Mouse (Mus musculus): ENCODE measurements at regions not wholly inside any gene's neighbourhood (a gene's known extent, or its start where the extent isn't known, plus 50 kb on each side); places are given as distances from the start of the nearest gene placed in this dataset.

DNA sequence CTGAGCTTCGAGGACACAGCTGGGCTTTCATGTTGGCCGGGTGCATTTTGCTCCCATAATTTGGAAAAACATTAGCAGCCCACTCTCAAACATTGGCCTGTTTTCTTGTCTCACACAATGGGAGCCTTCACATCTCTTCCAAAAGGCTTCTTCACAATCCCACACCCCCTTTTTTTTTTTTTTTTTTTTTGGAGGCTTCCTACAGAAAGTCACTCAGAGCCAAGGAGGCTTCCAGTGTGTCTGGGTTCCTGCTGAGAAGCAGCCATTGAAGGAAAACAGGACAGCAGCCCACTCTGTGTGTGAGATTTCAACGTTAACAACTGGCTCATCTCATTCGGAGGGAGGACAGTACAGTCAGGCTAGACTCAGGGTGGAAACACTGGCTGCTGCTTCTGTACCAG is 120.8 kb upstream of the Gm17728 start:
- H3K27me3 ChIP-seq = peaks cover 17% of the 10 kb centered on the region
- DNase-seq (ENCODE audit: low read depth, low spot score) = no peak
- in situ Hi-C loops (cut with MboI; ENCODE audit: low pct_unique_long_range_greater_than_20kb) = no loop called here
- TF ChIP-seq CTCF (IDR thresholded peaks at IDR 0.05) = no peak
- no peak for ATAC-seq
- ChIA-PET CTCF (no interaction called here), POLR2A (interaction anchor here (0.7 kb wide), 1 partner anchor 888 kb away, joined by 5 read pairs; no protein-coding TSS in a partner anchor)

- POLR2A ChIA-PET = no interaction called here
- ATAC-seq = no peak
- CTCF ChIA-PET = no interaction called here
- TF ChIP-seq CTCF (IDR thresholded peaks at IDR 0.05) = no peak
- DNase-seq (ENCODE audit: low read depth, low spot score) = no peak
- peaks cover 3% of the 10 kb centered on the region for H3K27me3 ChIP-seq
- in situ Hi-C loops (cut with MboI; ENCODE audit: low pct_unique_long_range_greater_than_20kb) = no loop called here
Observed at GRCm38 (mm10) chr17:9308507-9308906, 113.4 kb upstream of the Gm17728 start.

- POLR2A ChIA-PET = no interaction called here
- CTCF ChIA-PET = interaction anchor here (1.1 kb wide), 1 partner anchor 9 kb away, joined by 3 read pairs; no protein-coding TSS in a partner anchor
- ATAC-seq = no peak
- in situ Hi-C loops (cut with MboI; ENCODE audit: low pct_unique_long_range_greater_than_20kb) = no loop called here
- TF ChIP-seq CTCF (IDR thresholded peaks at IDR 0.05) = no peak
- no peaks in the 10 kb centered on the region for H3K27me3 ChIP-seq
- no peak for DNase-seq (ENCODE audit: low read depth, low spot score)
Observed at GRCm38 (mm10) chr17:9322772-9323171, 99.1 kb upstream of the Gm17728 start.

- no peaks in the 10 kb centered on the region for H3K27me3 ChIP-seq
- ChIA-PET CTCF (no interaction called here), POLR2A (no interaction called here)
- DNase-seq (ENCODE audit: low read depth, low spot score) (no peak), ATAC-seq (no peak)
- in situ Hi-C loops (cut with MboI; ENCODE audit: low pct_unique_long_range_greater_than_20kb) = no loop called here
- no peak for TF ChIP-seq CTCF (IDR thresholded peaks at IDR 0.05)
Observed at GRCm38 (mm10) chr17:9328886-9329455, 92.9 kb upstream of the Gm17728 start.

- no peak for DNase-seq (ENCODE audit: low read depth, low spot score)
- in situ Hi-C loops (cut with MboI; ENCODE audit: low pct_unique_long_range_greater_than_20kb) = no loop called here
- POLR2A ChIA-PET = no interaction called here
- CTCF ChIA-PET = no interaction called here
- no peak for TF ChIP-seq CTCF (IDR thresholded peaks at IDR 0.05)
- ATAC-seq = no peak
- H3K27me3 ChIP-seq = no peaks in the 10 kb centered on the region
Observed at GRCm38 (mm10) chr17:9357572-9358159, 64.2 kb upstream of the Gm17728 start.

Measured in Patski (cell line).